Mouse (Mus musculus) bone marrow, adult 2 months (tissue): Measurements from ENCODE around the gene Skp1a.

Source experiments
- CTCF ChIP-seq: fragments of 200-500 bp; IDR thresholded peaks from 2 replicates; pipeline ENCODE4 v1.5.1; 2011; ENCODE audit warnings: low read length, control low read depth; ENCODE audit not compliant: control insufficient read depth, insufficient read depth
- POLR2A ChIP-seq: fragments of 200-500 bp; IDR thresholded peaks from 2 replicates; pipeline ENCODE4 v1.6.1; 2011; ENCODE audit warnings: low read depth, mild to moderate bottlenecking, control low read depth, low read length, borderline replicate concordance; ENCODE audit not compliant: control insufficient read depth

- TF ChIP-seq CTCF, result no peak
- TF ChIP-seq POLR2A, result no peak
Measured at GRCm38 (mm10) chr11:52271765-52272495, 40.1 kb downstream of the Skp1a start.
